Mouse (Mus musculus): ENCODE data around the gene Tet3.

DNA sequence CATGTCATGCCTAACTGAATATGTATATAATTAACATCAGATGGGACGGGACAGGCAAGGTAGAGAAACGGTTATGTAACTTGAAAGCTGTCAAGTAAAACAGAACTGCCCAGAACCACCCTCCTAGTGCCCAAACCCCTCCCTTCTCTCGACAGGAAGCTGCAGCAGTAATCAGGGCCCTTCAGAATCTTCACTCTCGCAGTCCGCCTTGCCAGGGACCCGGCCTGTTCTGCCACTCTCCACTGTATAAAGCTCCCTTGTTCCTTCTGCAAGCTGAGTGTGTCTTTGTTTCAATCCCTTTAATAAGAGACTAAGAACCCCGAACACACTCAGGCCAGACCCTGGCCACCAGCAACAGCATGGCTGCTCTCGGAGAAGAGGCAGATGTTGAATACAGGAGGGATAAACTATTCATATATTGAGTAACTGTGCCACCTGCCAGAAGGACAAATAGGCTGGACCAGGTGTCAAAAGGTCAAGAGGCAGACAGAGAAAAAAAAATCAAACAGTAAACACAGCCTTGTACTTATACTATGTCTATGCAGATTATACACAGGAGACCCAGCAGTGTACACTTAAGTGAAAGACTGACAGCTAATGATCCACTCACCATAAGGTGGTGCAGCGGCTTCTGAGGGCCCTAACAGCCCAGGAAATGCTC, 48.7 kb downstream of the Tet3 start:
- no peak for TF ChIP-seq CTCF (IDR thresholded peaks at IDR 0.05; ENCODE audit: low read depth, low read length)
- TF ChIP-seq POLR2A (IDR thresholded peaks at IDR 0.05; ENCODE audit: borderline replicate concordance, low read depth, low read length), result no peak
